Mouse (Mus musculus) brain, embryonic 18.5 days (tissue): ENCODE results near the gene Arhgef11.

Experiments
- DNase-seq: peaks from one replicate; pipeline ENCODE4 v3.0.0-alpha.2; 2012; ENCODE audit warnings: low read depth, low spot score

Arhgef11 gene

GRCm38 (mm10) chr3:87661291-87661690 lies 43.9 kb downstream of the Arhgef11 start:
- no peak for DNase-seq

GRCm38 (mm10) chr3:87718525-87718924 lies 101.2 kb downstream of the Arhgef11 start:
- DNase-seq = no peak

- DNase-seq = no peak
Observed at GRCm38 (mm10) chr3:87724556-87724955, 107.2 kb downstream of the Arhgef11 start.

GRCm38 (mm10) chr3:87725396-87726160 lies 108.2 kb downstream of the Arhgef11 start:
- no peak for DNase-seq

GRCm38 (mm10) chr3:87726191-87726590 lies 108.8 kb downstream of the Arhgef11 start:
- DNase-seq = no peak

- no peak for DNase-seq
Observed at GRCm38 (mm10) chr3:87728696-87729095, 111.3 kb downstream of the Arhgef11 start.

GRCm38 (mm10) chr3:87733098-87733497 lies 115.7 kb downstream of the Arhgef11 start:
- DNase-seq = no peak

- DNase-seq = no peak
Observed at GRCm38 (mm10) chr3:87733984-87734761, 116.8 kb downstream of the Arhgef11 start.

GRCm38 (mm10) chr3:87735335-87735734 lies 118.0 kb downstream of the Arhgef11 start:
- no peak for DNase-seq

- DNase-seq = no peak
Observed at GRCm38 (mm10) chr3:87738906-87739305, 121.5 kb downstream of the Arhgef11 start.

GRCm38 (mm10) chr3:87742013-87742412 lies 124.7 kb downstream of the Arhgef11 start:
- no peak for DNase-seq

GRCm38 (mm10) chr3:87742735-87743134 lies 125.4 kb downstream of the Arhgef11 start:
- no peak for DNase-seq

GRCm38 (mm10) chr3:87743927-87744326 lies 126.6 kb downstream of the Arhgef11 start:
- DNase-seq = no peak

- DNase-seq = no peak
Observed at GRCm38 (mm10) chr3:87745036-87745659, 127.8 kb downstream of the Arhgef11 start.

GRCm38 (mm10) chr3:87748431-87748830 lies 131.1 kb downstream of the Arhgef11 start, which contains the start of gene Lrrc71:
Lrrc71 (minus strand) TSS chr3:87748625.
- DNase-seq = no peak

GRCm38 (mm10) chr3:87749036-87749435 lies 131.7 kb downstream of the Arhgef11 start:
- DNase-seq = no peak

- no peak for DNase-seq
Observed at GRCm38 (mm10) chr3:87749977-87750376, 132.6 kb downstream of the Arhgef11 start.

GRCm38 (mm10) chr3:87752567-87752966 lies 135.2 kb downstream of the Arhgef11 start:
- no peak for DNase-seq

- DNase-seq = no peak
Observed at GRCm38 (mm10) chr3:87753829-87754228, 136.5 kb downstream of the Arhgef11 start.

- DNase-seq = peak; percentile 26
Observed at GRCm38 (mm10) chr3:87755964-87756363, 138.6 kb downstream of the Arhgef11 start.

- DNase-seq = no peak
Observed at GRCm38 (mm10) chr3:87756488-87756887, 139.1 kb downstream of the Arhgef11 start.

GRCm38 (mm10) chr3:87758641-87759040 lies 141.3 kb downstream of the Arhgef11 start:
- DNase-seq = no peak
